Mouse (Mus musculus): Measurements from ENCODE around the gene Hoxd8. TPM values are rescaled to one million over a fixed set of nuclear protein-coding genes. Genes with fewer than 3 reads are reported as not detected.

Hoxd8 gene
- total RNA-seq, 1 experiment, result 1.2 TPM

DNA sequence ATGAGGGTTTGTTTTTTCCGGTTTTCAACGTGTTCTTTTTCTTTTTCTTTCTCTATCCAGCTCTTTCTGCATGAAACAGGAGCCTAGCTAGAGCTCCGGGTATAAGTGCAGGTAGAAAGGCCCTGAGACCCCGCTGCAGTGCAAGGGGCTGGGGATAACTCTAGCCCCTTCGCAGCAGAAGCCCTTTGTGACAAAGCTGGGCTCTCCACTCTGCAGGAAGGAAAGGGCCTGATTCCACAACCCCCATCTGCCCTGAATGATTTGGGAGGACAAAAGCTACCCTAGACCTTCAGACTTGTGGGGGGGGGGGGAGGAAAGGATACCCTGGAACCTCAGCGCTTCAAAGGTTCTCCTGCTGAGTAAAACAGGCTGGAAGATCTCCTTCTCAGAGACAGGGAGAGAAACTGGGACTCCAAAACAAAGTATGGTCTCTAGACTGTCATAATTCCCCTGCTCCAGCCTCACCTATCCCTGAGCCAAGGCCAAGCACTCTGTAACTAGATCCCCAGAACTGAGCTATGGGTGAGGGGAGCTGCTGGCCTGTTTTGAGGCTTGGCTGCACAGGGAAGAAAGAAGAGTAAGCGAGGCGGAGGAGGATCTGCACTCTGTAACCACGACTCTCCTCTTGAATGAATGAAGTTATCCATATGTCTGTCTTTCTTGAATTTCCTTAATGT lies 27.9 kb upstream of the Hoxd8 start:
- no peak for DNase-seq (ENCODE audit: low read depth, low spot score)
- TF ChIP-seq HCFC1 (IDR thresholded peaks at IDR 0.05; ENCODE audit: borderline replicate concordance, insufficient read depth, low read length) (no peak), CHD2 (IDR thresholded peaks at IDR 0.05; ENCODE audit: low read depth, low read length) (no peak), MAFK (IDR thresholded peaks at IDR 0.05; ENCODE audit: insufficient read depth, low read depth, low read length) (no peak), ZC3H11A (IDR thresholded peaks at IDR 0.05; ENCODE audit: borderline replicate concordance, low read depth, low read length) (no peak), ZNF384 (IDR thresholded peaks at IDR 0.05; ENCODE audit: low read depth, low read length) (no peak)
- in situ Hi-C loops (cut with MboI; ENCODE audit: low sequenced_read_pairs in 2 of 2, unreplicated experiment in 2 of 2), result loop anchor here in 1 of 2 experiments (25.0 kb wide), 1 partner anchor 911 kb away; no protein-coding TSS in a partner anchor

DNA sequence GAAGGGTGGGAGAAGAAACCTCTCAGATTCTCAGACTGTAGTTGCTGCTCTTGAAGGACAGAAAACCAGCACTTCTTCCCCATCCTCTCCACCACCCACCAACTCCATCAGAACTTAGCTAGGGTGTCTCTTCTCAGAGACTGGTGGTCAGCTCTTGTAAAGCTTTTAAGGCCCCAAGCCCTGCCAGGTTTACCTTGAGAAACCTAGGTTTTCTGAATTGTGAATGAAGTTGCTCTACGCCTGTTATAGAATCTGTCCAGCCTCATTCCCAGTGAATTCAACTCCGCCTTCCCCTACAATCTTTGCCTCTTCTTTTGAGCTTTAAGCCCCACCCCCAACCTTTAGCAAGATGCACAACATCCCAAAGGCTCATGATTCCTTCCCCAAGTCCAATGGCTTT lies 27.3 kb upstream of the Hoxd8 start:
- Histone ChIP-seq H3K9ac (ENCODE audit: insufficient read depth, low read depth, low read length, poor library complexity, severe bottlenecking) (no peak overlapping the region), H3K4me1 (ENCODE audit: control insufficient read depth in 2 of 2, insufficient read depth in 2 of 2, low read length in 2 of 2, poor library complexity in 1 of 2) (peaks cover 0 to 8% of the 10 kb centered on the region in 2 experiments; a peak in 1 of 4 replicates), H3K27ac (ENCODE audit: insufficient read depth, low read depth, low read length, poor library complexity, severe bottlenecking) (no peak overlapping the region), H3K4me3 (ENCODE audit: insufficient read depth in 1 of 2, low read depth in 1 of 2, low read length in 2 of 2, poor library complexity in 1 of 2, severe bottlenecking in 1 of 2) (no peak overlapping the region), H3K36me3 (ENCODE audit: control insufficient read depth, insufficient read depth, low read length, poor library complexity, severe bottlenecking) (no peaks in the 10 kb centered on the region), H3K9me3 (ENCODE audit: control insufficient read depth, insufficient read depth, low read depth, low read length) (no peaks in the 10 kb centered on the region)
- in situ Hi-C loops (cut with MboI; ENCODE audit: low sequenced_read_pairs in 2 of 2, unreplicated experiment in 2 of 2), result loop anchor here in 1 of 2 experiments (25.0 kb wide), 1 partner anchor 910 kb away; no protein-coding TSS in a partner anchor
- TF ChIP-seq ZNF384 (IDR thresholded peaks at IDR 0.05; ENCODE audit: low read depth, low read length) (no peak), ZC3H11A (IDR thresholded peaks at IDR 0.05; ENCODE audit: borderline replicate concordance, low read depth, low read length) (no peak), CHD2 (IDR thresholded peaks at IDR 0.05; ENCODE audit: low read depth, low read length) (no peak), MAFK (IDR thresholded peaks at IDR 0.05; ENCODE audit: insufficient read depth, low read depth, low read length) (no peak), HCFC1 (IDR thresholded peaks at IDR 0.05; ENCODE audit: borderline replicate concordance, insufficient read depth, low read length) (no peak)
- DNase-seq (ENCODE audit: low read depth, low spot score), result no peak

More for the DNA sequence above, 27.9 kb upstream of the Hoxd8 start:
- H3K27ac ChIP-seq (ENCODE audit: insufficient read depth, low read depth, low read length, poor library complexity, severe bottlenecking), result no peak overlapping the region
- H3K9me3 ChIP-seq (ENCODE audit: control insufficient read depth, insufficient read depth, low read depth, low read length), result no peaks in the 10 kb centered on the region
- no peak overlapping the region for H3K9ac ChIP-seq (ENCODE audit: insufficient read depth, low read depth, low read length, poor library complexity, severe bottlenecking)
- H3K4me1 ChIP-seq (ENCODE audit: control insufficient read depth in 2 of 2, insufficient read depth in 2 of 2, low read length in 2 of 2, poor library complexity in 1 of 2), result peaks cover 0 to 7% of the 10 kb centered on the region in 2 experiments; a peak in 1 of 4 replicates
- no peaks in the 10 kb centered on the region for H3K36me3 ChIP-seq (ENCODE audit: control insufficient read depth, insufficient read depth, low read length, poor library complexity, severe bottlenecking)
- no peak overlapping the region for H3K4me3 ChIP-seq (ENCODE audit: insufficient read depth in 1 of 2, low read depth in 1 of 2, low read length in 2 of 2, poor library complexity in 1 of 2, severe bottlenecking in 1 of 2)

DNA sequence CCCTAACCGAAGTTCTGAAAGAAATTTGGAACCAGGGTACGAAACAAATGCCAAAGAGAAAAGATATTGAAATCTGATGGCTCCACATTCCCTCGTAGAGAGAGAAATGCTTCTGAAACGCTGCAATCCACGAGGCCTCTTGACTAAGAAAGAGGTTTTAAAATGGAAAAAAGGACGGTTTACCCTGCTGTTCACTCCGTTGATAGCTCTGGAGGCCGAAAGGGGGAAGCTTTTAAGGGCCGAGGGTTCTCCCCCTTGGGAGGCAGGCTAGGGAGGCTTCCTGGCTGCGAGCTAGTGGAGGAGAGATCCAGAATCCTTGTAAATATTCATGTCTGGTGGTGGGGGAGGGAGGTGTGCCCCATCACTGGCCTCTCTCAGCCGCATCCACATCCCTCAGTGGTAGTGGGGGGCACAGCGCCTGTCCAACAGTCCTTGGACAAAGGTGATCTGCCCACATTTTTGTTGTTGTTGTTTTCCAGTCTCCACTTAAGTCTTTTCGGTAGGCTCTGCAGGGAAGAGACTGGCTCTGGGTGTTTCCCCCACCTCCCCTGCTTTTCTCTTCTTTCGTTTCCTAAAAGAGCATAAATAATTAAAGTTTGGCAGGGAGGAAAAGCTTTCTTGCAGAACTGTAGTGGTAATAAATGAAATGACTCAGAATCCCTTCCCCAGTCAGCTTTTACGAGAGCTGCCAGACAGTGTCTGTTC lies 25.4 kb upstream of the Hoxd8 start, which contains the start of gene Hoxd11:
Gene Hoxd11, plus strand, starts transcription at position 667 of the 705 bp plus-strand sequence.
- in situ Hi-C loops (cut with MboI; ENCODE audit: low sequenced_read_pairs in 2 of 2, unreplicated experiment in 2 of 2), result loop anchor here in 1 of 2 experiments (25.0 kb wide), 1 partner anchor 908 kb away; no protein-coding TSS in a partner anchor
- Histone ChIP-seq H3K9ac (ENCODE audit: insufficient read depth, low read depth, low read length, poor library complexity, severe bottlenecking) (no peak within 1 kb of the TSS), H3K36me3 (ENCODE audit: control insufficient read depth, insufficient read depth, low read length, poor library complexity, severe bottlenecking) (no peaks in the 10 kb centered on the region), H3K9me3 (ENCODE audit: control insufficient read depth, insufficient read depth, low read depth, low read length) (no peaks in the 10 kb centered on the region), H3K4me3 (ENCODE audit: insufficient read depth in 1 of 2, low read depth in 1 of 2, low read length in 2 of 2, poor library complexity in 1 of 2, severe bottlenecking in 1 of 2) (peak within 1 kb of the TSS in 1 of 2 experiments; percentile 23; a peak in 2 of 4 replicates), H3K4me1 (ENCODE audit: control insufficient read depth in 2 of 2, insufficient read depth in 2 of 2, low read length in 2 of 2, poor library complexity in 1 of 2) (peaks cover 0 to 10% of the 10 kb centered on the region in 2 experiments; a peak in 1 of 4 replicates), H3K27ac (ENCODE audit: insufficient read depth, low read depth, low read length, poor library complexity, severe bottlenecking) (no peak within 1 kb of the TSS)
- no peak for DNase-seq (ENCODE audit: low read depth, low spot score)
- TF ChIP-seq CHD2 (IDR thresholded peaks at IDR 0.05; ENCODE audit: low read depth, low read length), result no peak
- TF ChIP-seq HCFC1 (IDR thresholded peaks at IDR 0.05; ENCODE audit: borderline replicate concordance, insufficient read depth, low read length), result no peak
- TF ChIP-seq ZC3H11A (IDR thresholded peaks at IDR 0.05; ENCODE audit: borderline replicate concordance, low read depth, low read length), result no peak
- no peak for TF ChIP-seq ZNF384 (IDR thresholded peaks at IDR 0.05; ENCODE audit: low read depth, low read length)
- TF ChIP-seq MAFK (IDR thresholded peaks at IDR 0.05; ENCODE audit: insufficient read depth, low read depth, low read length), result no peak

DNA sequence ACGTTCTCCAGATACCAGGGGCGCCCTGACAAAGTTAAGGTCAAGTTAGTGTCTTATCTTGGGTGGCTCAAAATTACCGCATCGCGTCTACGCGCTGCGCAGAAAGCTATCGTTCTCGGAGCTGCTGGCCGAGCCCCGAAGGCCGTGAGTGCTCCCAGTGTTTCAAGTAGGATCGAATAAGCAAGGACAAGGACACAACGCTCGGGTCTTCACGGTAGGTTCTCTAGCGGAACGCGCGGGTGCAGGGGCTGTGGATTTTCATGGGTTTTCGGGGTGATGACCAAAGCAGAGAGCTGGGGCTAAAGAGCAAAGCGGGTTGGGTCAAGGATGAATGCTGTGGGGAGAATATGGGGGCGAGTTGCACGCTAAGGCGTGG lies 24.8 kb upstream of the Hoxd8 start:
- peaks cover 0 to 10% of the 10 kb centered on the region in 2 experiments; a peak in 1 of 4 replicates for H3K4me1 ChIP-seq (ENCODE audit: control insufficient read depth in 2 of 2, insufficient read depth in 2 of 2, low read length in 2 of 2, poor library complexity in 1 of 2)
- H3K4me3 ChIP-seq (ENCODE audit: insufficient read depth in 1 of 2, low read depth in 1 of 2, low read length in 2 of 2, poor library complexity in 1 of 2, severe bottlenecking in 1 of 2), result no peak overlapping the region; a peak in 1 of 4 replicates
- no peak overlapping the region for H3K9ac ChIP-seq (ENCODE audit: insufficient read depth, low read depth, low read length, poor library complexity, severe bottlenecking)
- no peaks in the 10 kb centered on the region for H3K9me3 ChIP-seq (ENCODE audit: control insufficient read depth, insufficient read depth, low read depth, low read length)
- H3K36me3 ChIP-seq (ENCODE audit: control insufficient read depth, insufficient read depth, low read length, poor library complexity, severe bottlenecking), result no peaks in the 10 kb centered on the region
- TF ChIP-seq CHD2 (IDR thresholded peaks at IDR 0.05; ENCODE audit: low read depth, low read length), result no peak
- TF ChIP-seq HCFC1 (IDR thresholded peaks at IDR 0.05; ENCODE audit: borderline replicate concordance, insufficient read depth, low read length), result no peak
- no peak for TF ChIP-seq ZNF384 (IDR thresholded peaks at IDR 0.05; ENCODE audit: low read depth, low read length)
- TF ChIP-seq MAFK (IDR thresholded peaks at IDR 0.05; ENCODE audit: insufficient read depth, low read depth, low read length), result no peak
- TF ChIP-seq ZC3H11A (IDR thresholded peaks at IDR 0.05; ENCODE audit: borderline replicate concordance, low read depth, low read length), result no peak
- in situ Hi-C loops (cut with MboI; ENCODE audit: low sequenced_read_pairs in 2 of 2, unreplicated experiment in 2 of 2), result loop anchor here in 1 of 2 experiments (25.0 kb wide), 1 partner anchor 908 kb away; no protein-coding TSS in a partner anchor
- no peak for DNase-seq (ENCODE audit: low read depth, low spot score)
- no peak overlapping the region for H3K27ac ChIP-seq (ENCODE audit: insufficient read depth, low read depth, low read length, poor library complexity, severe bottlenecking)

All from ES-E14 (cell line).